Mouse (Mus musculus) midbrain, embryonic 13.5 days (tissue): Measurements from ENCODE around the gene Cnn3. TPM values are rescaled to one million over a fixed set of nuclear protein-coding genes. Genes with fewer than 3 reads are reported as not detected.

ENCODE experiments used
- ATAC-seq: fragments of 200-750 bp; cut with Nextera tagmentation; 2 replicates; pipeline ENCODE4 v1.8.0; 2017; ENCODE audit warnings: mild to moderate bottlenecking, moderate TSS enrichment, moderate library complexity
- H3K27ac ChIP-seq: fragments of 300-500 bp; sonication (generic); 2 replicates; pipeline ENCODE4 v1.5.1; 2015; ENCODE audit warnings: inconsistent platforms, mild to moderate bottlenecking, moderate library complexity
- H3K27me3 ChIP-seq: fragments of 300-500 bp; sonication (generic); 2 replicates; pipeline ENCODE4 v1.6.1; 2015; ENCODE audit warnings: mild to moderate bottlenecking, inconsistent platforms
- H3K36me3 ChIP-seq: fragments of 300-500 bp; sonication (generic); 2 replicates; pipeline ENCODE4 v1.6.1; 2015; ENCODE audit warnings: mild to moderate bottlenecking, inconsistent platforms
- H3K4me1 ChIP-seq: fragments of 300-500 bp; sonication (generic); replicated peaks from 2 replicates; pipeline ENCODE4 v1.6.1; 2015; ENCODE audit warnings: inconsistent platforms
- H3K4me2 ChIP-seq: fragments of 300-500 bp; sonication (generic); replicated peaks from 2 replicates; pipeline ENCODE4 v1.6.1; 2015; ENCODE audit warnings: moderate library complexity, mild to moderate bottlenecking, inconsistent platforms
- H3K4me3 ChIP-seq: fragments of 300-500 bp; sonication (generic); replicated peaks from 2 replicates; pipeline ENCODE4 v1.5.1; 2015; ENCODE audit warnings: mild to moderate bottlenecking, inconsistent platforms
- H3K9ac ChIP-seq: fragments of 300-500 bp; sonication (generic); replicated peaks from 2 replicates; pipeline ENCODE4 v1.6.1; 2015; ENCODE audit warnings: mild to moderate bottlenecking, inconsistent platforms
- H3K9me3 ChIP-seq: fragments of 300-500 bp; sonication (generic); 2 replicates; pipeline ENCODE4 v1.6.1; 2016; ENCODE audit warnings: mild to moderate bottlenecking, inconsistent platforms
- WGBS: fragments of 180-500 bp; shearing (Covaris S2); methylation state at CpG from one replicate; pipeline ENCODE4 v1.1.7; 2015; 5-methylcytosine and 5-hydroxymethylcytosine counted together
- polyA plus RNA-seq: library from polyadenylated mRNA; unstranded; fragments of >200 nt; fragmentation: Nextera tagmentation; extraction: Ambion mirVana; gene quantifications from 2 replicates; pipeline ENCODE4 v1.2.1, GENCODE M21; 2015

Gene Cnn3
- polyA plus RNA-seq, 1 experiment from 2014 or later = 728 TPM

DNA sequence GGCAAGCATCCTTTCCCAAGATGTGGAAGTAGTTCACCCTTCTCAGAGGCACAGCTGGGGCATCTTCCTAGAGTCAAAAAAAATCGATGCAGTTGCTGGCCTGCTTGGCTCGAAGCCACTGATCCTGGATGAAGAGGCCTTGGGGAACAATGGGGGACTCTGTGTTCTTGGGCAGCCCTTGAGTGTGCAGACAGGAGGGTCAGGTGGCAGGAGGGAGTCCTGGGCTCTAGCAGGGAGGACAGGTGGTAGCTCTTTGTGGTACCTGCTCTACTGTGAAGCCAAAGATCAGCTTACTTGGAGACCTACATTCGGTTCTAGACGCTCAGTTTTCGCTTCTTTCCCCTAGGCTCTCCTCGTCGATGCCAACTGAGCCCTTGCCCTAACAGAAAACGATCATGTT, 79.9 kb downstream of the Cnn3 start:
- Histone ChIP-seq H3K4me1 (peaks cover 8% of the 10 kb centered on the region), H3K4me2 (no peak overlapping the region), H3K9me3 (no peaks in the 10 kb centered on the region), H3K9ac (no peak overlapping the region), H3K4me3 (no peak overlapping the region), H3K27me3 (no peaks in the 10 kb centered on the region), H3K36me3 (no peaks in the 10 kb centered on the region), H3K27ac (no peak overlapping the region)
- 91% methylated on average over 8 of the region's 8 CpGs for WGBS
- no peak for ATAC-seq

DNA sequence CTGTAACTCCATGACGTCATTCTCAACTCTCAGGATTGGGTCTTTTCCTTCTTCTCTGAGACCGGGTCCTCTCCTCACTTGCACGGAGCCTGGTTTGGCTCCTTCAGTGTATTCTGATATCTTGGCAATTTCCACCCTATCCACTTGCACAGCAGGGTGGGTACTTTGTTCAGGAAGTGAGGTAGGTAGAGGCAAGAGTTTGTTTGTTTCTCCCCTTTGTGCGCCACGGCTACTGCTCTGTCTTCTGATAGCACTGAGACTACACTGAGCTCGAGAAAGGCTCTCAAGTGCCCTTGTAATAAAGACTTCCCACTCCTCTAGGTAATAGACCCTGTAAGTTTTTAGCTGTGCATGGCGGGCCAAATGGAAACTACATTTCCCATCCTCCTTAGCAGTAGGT, 80.5 kb downstream of the Cnn3 start:
- Histone ChIP-seq H3K4me2 (no peak overlapping the region), H3K27me3 (no peaks in the 10 kb centered on the region), H3K27ac (no peak overlapping the region), H3K4me3 (no peak overlapping the region), H3K4me1 (peaks cover 8% of the 10 kb centered on the region), H3K9me3 (no peaks in the 10 kb centered on the region), H3K9ac (no peak overlapping the region), H3K36me3 (no peaks in the 10 kb centered on the region)
- 90% methylated on average over 7 of the region's 7 CpGs for WGBS
- ATAC-seq = no peak

DNA sequence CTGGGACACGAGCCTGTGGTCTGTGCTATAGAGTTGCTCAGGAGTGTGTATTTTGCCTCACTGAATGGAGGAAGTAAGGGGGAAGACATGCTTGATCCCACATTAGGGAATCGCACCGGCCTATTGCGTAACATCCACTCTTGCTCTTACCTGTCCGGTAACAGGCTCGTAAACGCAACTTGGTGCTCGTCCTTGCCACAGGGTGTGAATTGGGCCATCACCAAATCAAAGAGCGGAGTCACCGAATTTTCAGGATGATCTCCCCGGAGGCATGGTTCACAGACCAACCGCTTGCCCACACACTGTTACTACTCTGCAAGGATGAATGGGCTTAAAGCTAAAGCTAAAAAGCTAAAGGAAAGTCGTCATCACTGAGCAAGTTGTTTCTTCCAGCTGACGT, 81.4 kb downstream of the Cnn3 start:
- H3K9me3 ChIP-seq = no peaks in the 10 kb centered on the region
- no peak overlapping the region for H3K9ac ChIP-seq
- H3K4me1 ChIP-seq = peaks cover 8% of the 10 kb centered on the region
- no peak overlapping the region for H3K27ac ChIP-seq
- no peak overlapping the region for H3K4me3 ChIP-seq
- no peak overlapping the region for H3K4me2 ChIP-seq
- ATAC-seq = no peak
- no peaks in the 10 kb centered on the region for H3K36me3 ChIP-seq
- 94% methylated on average over 14 of the region's 14 CpGs for WGBS
- H3K27me3 ChIP-seq = no peaks in the 10 kb centered on the region

Other genes with a start within 250 kb of the Cnn3 start
- gene Tmem56, start 143.4 kb upstream of the Cnn3 start, polyA plus RNA-seq = 1.1 and 1.2 TPM in 2 replicates
- gene Alg14, start 134.7 kb upstream of the Cnn3 start, polyA plus RNA-seq = 31.7 and 34.0 TPM in 2 replicates
- 0.82 and 0.86 TPM in 2 replicates for gene Slc44a3, start 105.9 kb downstream of the Cnn3 start, polyA plus RNA-seq
- not detected in 2 replicates for gene 4930432M17Rik, start 244.3 kb downstream of the Cnn3 start, polyA plus RNA-seq